Mouse (Mus musculus): ENCODE results near the gene Itga7. TPM values are rescaled to one million over a fixed set of nuclear protein-coding genes. Genes with fewer than 3 reads are reported as not detected.

Gene Itga7
- polyA plus RNA-seq, 1 experiment from 2014 or later, result 5.2 TPM

- H3K27ac ChIP-seq, result 0 out of 2 replicates have a peak overlapping the region, but pooled peaks have one; percentile 3
- ATAC-seq (ENCODE audit: insufficient read depth, low FRiP score, low read depth), result no peak
- no peaks in the 10 kb centered on the region for H3K9me3 ChIP-seq
- no peak overlapping the region for H3K4me3 ChIP-seq (replicated peaks)
- no peak overlapping the region for H3K4me2 ChIP-seq
- H3K27me3 ChIP-seq (replicated peaks), result no peaks in the 10 kb centered on the region
- peaks cover 33% of the 10 kb centered on the region for H3K36me3 ChIP-seq
- WGBS, result 9% methylated on average over 5 of the region's 5 CpGs
- peaks cover 20% of the 10 kb centered on the region; the same call in 1 of the 2 replicates for H3K4me1 ChIP-seq
- no peak overlapping the region for H3K9ac ChIP-seq
Measured at GRCm38 (mm10) chr10:128913219-128913618, 20.4 kb upstream of the Itga7 start.

- H3K4me2 ChIP-seq, result no peak overlapping the region
- 92% methylated on average over 12 of the region's 12 CpGs for WGBS
- H3K4me3 ChIP-seq (replicated peaks), result no peak overlapping the region
- H3K27ac ChIP-seq, result no peak overlapping the region
- peaks cover 25% of the 10 kb centered on the region for H3K4me1 ChIP-seq
- H3K27me3 ChIP-seq (replicated peaks), result no peaks in the 10 kb centered on the region
- no peaks in the 10 kb centered on the region for H3K9me3 ChIP-seq
- ATAC-seq (ENCODE audit: insufficient read depth, low FRiP score, low read depth), result no peak
- H3K9ac ChIP-seq, result no peak overlapping the region
- peaks cover 33% of the 10 kb centered on the region for H3K36me3 ChIP-seq
Measured at GRCm38 (mm10) chr10:128913696-128914095, 19.9 kb upstream of the Itga7 start.

GRCm38 (mm10) chr10:128915550-128915949, 18.1 kb upstream of the Itga7 start:
- Histone ChIP-seq H3K27ac (no peak overlapping the region), H3K4me3 (replicated peaks) (no peak overlapping the region), H3K4me2 (no peak overlapping the region), H3K36me3 (peaks cover 33% of the 10 kb centered on the region), H3K4me1 (peaks cover 33% of the 10 kb centered on the region), H3K9ac (no peak overlapping the region), H3K27me3 (replicated peaks) (no peaks in the 10 kb centered on the region), H3K9me3 (no peaks in the 10 kb centered on the region)
- WGBS, result 87% methylated on average over 2 of the region's 2 CpGs
- no peak for ATAC-seq (ENCODE audit: insufficient read depth, low FRiP score, low read depth)

GRCm38 (mm10) chr10:128916665-128917064, 17.0 kb upstream of the Itga7 start:
- 83% methylated on average over 3 of the region's 3 CpGs for WGBS
- ATAC-seq (ENCODE audit: insufficient read depth, low FRiP score, low read depth), result no peak

GRCm38 (mm10) chr10:128917400-128917799, 16.2 kb upstream of the Itga7 start:
- no peak for ATAC-seq (ENCODE audit: insufficient read depth, low FRiP score, low read depth)
- no peak overlapping the region for H3K4me3 ChIP-seq (replicated peaks)
- H3K4me1 ChIP-seq, result peaks cover 44% of the 10 kb centered on the region
- no peaks in the 10 kb centered on the region for H3K27me3 ChIP-seq (replicated peaks)
- WGBS, result 88% methylated on average over 6 of the region's 6 CpGs
- H3K4me2 ChIP-seq, result no peak overlapping the region
- no peak overlapping the region for H3K27ac ChIP-seq
- H3K36me3 ChIP-seq, result peaks cover 33% of the 10 kb centered on the region
- H3K9me3 ChIP-seq, result no peaks in the 10 kb centered on the region
- no peak overlapping the region for H3K9ac ChIP-seq

More at GRCm38 (mm10) chr10:128916665-128917064, 17.0 kb upstream of the Itga7 start:
- H3K4me3 ChIP-seq (replicated peaks), result no peak overlapping the region
- peaks cover 33% of the 10 kb centered on the region for H3K36me3 ChIP-seq
- H3K27me3 ChIP-seq (replicated peaks), result no peaks in the 10 kb centered on the region
- H3K4me1 ChIP-seq, result peaks cover 37% of the 10 kb centered on the region
- H3K9me3 ChIP-seq, result no peaks in the 10 kb centered on the region
- H3K9ac ChIP-seq, result no peak overlapping the region
- H3K4me2 ChIP-seq, result no peak overlapping the region
- no peak overlapping the region for H3K27ac ChIP-seq

- peaks cover 33% of the 10 kb centered on the region for H3K36me3 ChIP-seq
- no peaks in the 10 kb centered on the region for H3K27me3 ChIP-seq (replicated peaks)
- no peak for ATAC-seq (ENCODE audit: insufficient read depth, low FRiP score, low read depth)
- H3K9me3 ChIP-seq, result no peaks in the 10 kb centered on the region
- no peak overlapping the region for H3K4me3 ChIP-seq (replicated peaks)
- no peak overlapping the region for H3K27ac ChIP-seq
- 75% methylated on average over 7 of the region's 7 CpGs for WGBS
- H3K9ac ChIP-seq, result no peak overlapping the region
- peaks cover 49% of the 10 kb centered on the region for H3K4me1 ChIP-seq
- H3K4me2 ChIP-seq, result no peak overlapping the region
Measured at GRCm38 (mm10) chr10:128918246-128918645, 15.4 kb upstream of the Itga7 start.

GRCm38 (mm10) chr10:128919203-128919631, 14.4 kb upstream of the Itga7 start:
- H3K27me3 ChIP-seq (replicated peaks), result no peaks in the 10 kb centered on the region
- H3K4me1 ChIP-seq, result peaks cover 53% of the 10 kb centered on the region
- H3K4me2 ChIP-seq, result 0 out of 2 replicates have a peak overlapping the region, but pooled peaks have one; percentile 0
- WGBS, result 24% methylated on average over 6 of the region's 6 CpGs
- ATAC-seq (ENCODE audit: insufficient read depth, low FRiP score, low read depth), result peak; percentile 24; the same call in 1 of the 2 replicates
- H3K36me3 ChIP-seq, result peaks cover 24% of the 10 kb centered on the region
- H3K27ac ChIP-seq, result peak overlapping the region; percentile 77
- H3K9me3 ChIP-seq, result no peaks in the 10 kb centered on the region
- no peak overlapping the region for H3K4me3 ChIP-seq (replicated peaks)
- no peak overlapping the region for H3K9ac ChIP-seq

- no peaks in the 10 kb centered on the region for H3K27me3 ChIP-seq (replicated peaks)
- H3K27ac ChIP-seq, result peak overlapping the region; percentile 77; the same call in 1 of the 2 replicates
- no peak overlapping the region for H3K4me2 ChIP-seq
- peaks cover 55% of the 10 kb centered on the region for H3K4me1 ChIP-seq
- peaks cover 17% of the 10 kb centered on the region for H3K36me3 ChIP-seq
- 70% methylated on average over 7 of the region's 7 CpGs for WGBS
- H3K9ac ChIP-seq, result no peak overlapping the region
- H3K9me3 ChIP-seq, result no peaks in the 10 kb centered on the region
- no peak for ATAC-seq (ENCODE audit: insufficient read depth, low FRiP score, low read depth)
- no peak overlapping the region for H3K4me3 ChIP-seq (replicated peaks)
Measured at GRCm38 (mm10) chr10:128919966-128920365, 13.7 kb upstream of the Itga7 start.

- WGBS, result 40% methylated on average over 3 of the region's 3 CpGs
- H3K4me2 ChIP-seq, result no peak overlapping the region
Measured at GRCm38 (mm10) chr10:128920736-128921161, 12.9 kb upstream of the Itga7 start.

GRCm38 (mm10) chr10:128921251-128921650, 12.4 kb upstream of the Itga7 start:
- no peak overlapping the region for H3K9ac ChIP-seq
- H3K27me3 ChIP-seq (replicated peaks), result no peaks in the 10 kb centered on the region
- H3K27ac ChIP-seq, result peak overlapping the region; percentile 52
- 46% methylated on average over 1 of the region's 1 CpGs for WGBS
- H3K9me3 ChIP-seq, result no peaks in the 10 kb centered on the region
- H3K4me1 ChIP-seq, result peaks cover 55% of the 10 kb centered on the region
- no peak overlapping the region for H3K4me3 ChIP-seq (replicated peaks)
- H3K4me2 ChIP-seq, result no peak overlapping the region
- ATAC-seq (ENCODE audit: insufficient read depth, low FRiP score, low read depth), result no peak
- H3K36me3 ChIP-seq, result peaks cover 9% of the 10 kb centered on the region

More at GRCm38 (mm10) chr10:128920736-128921161, 12.9 kb upstream of the Itga7 start:
- Histone ChIP-seq H3K36me3 (peaks cover 11% of the 10 kb centered on the region), H3K4me1 (peaks cover 55% of the 10 kb centered on the region), H3K27ac (peak overlapping the region; percentile 77), H3K4me3 (replicated peaks) (no peak overlapping the region), H3K9ac (no peak overlapping the region), H3K9me3 (no peaks in the 10 kb centered on the region), H3K27me3 (replicated peaks) (no peaks in the 10 kb centered on the region)
- no peak for ATAC-seq (ENCODE audit: insufficient read depth, low FRiP score, low read depth)

GRCm38 (mm10) chr10:128921883-128922821, 11.5 kb upstream of the Itga7 start:
- ATAC-seq (ENCODE audit: insufficient read depth, low FRiP score, low read depth), result no peak

GRCm38 (mm10) chr10:128922822-128923012, 10.9 kb upstream of the Itga7 start, which contains the start of gene Rdh5:
Gene Rdh5, minus strand, starts transcription at chr10:128922888.
- H3K4me3 ChIP-seq (replicated peaks), result peak within 1 kb of the TSS; percentile 93
- H3K27me3 ChIP-seq (replicated peaks), result no peaks in the 10 kb centered on the region
- H3K9me3 ChIP-seq, result no peaks in the 10 kb centered on the region
- peaks cover 55% of the 10 kb centered on the region for H3K4me1 ChIP-seq
- peak within 1 kb of the TSS; percentile 98 for H3K27ac ChIP-seq
- no peak for ATAC-seq (ENCODE audit: insufficient read depth, low FRiP score, low read depth)
- H3K4me2 ChIP-seq, result peak within 1 kb of the TSS; percentile 89
- H3K9ac ChIP-seq, result peak within 1 kb of the TSS; percentile 82
- WGBS, result 19% methylated on average over 1 of the region's 1 CpGs
- H3K36me3 ChIP-seq, result peaks cover 2% of the 10 kb centered on the region

More at GRCm38 (mm10) chr10:128921883-128922821, 11.5 kb upstream of the Itga7 start:
- Histone ChIP-seq H3K36me3 (peaks cover 7% of the 10 kb centered on the region), H3K4me1 (peaks cover 55% of the 10 kb centered on the region), H3K4me3 (replicated peaks) (peak overlapping the region; percentile 93), H3K4me2 (peak overlapping the region; percentile 89), H3K9ac (no peak overlapping the region), H3K9me3 (no peaks in the 10 kb centered on the region), H3K27me3 (replicated peaks) (no peaks in the 10 kb centered on the region), H3K27ac (peak overlapping the region; percentile 98)
- WGBS, result 69% methylated on average over 16 of the region's 16 CpGs
